Mouse (Mus musculus) CD4-positive, CD25-positive, alpha-beta regulatory T cell, adult 9 weeks (primary cell): Measurements from ENCODE around the gene Gm21775. TPM values are rescaled to one million over a fixed set of nuclear protein-coding genes. Genes with fewer than 3 reads are reported as not detected.

Source experiments
- polyA plus RNA-seq: library from polyadenylated mRNA; unstranded; fragments of 100-300 nt; shearing (Covaris generic); gene quantifications from one replicate; pipeline ENCODE4 v1.2.1, GENCODE M21; 2017

The Gm21775 gene
- not detected for polyA plus RNA-seq

DNA sequence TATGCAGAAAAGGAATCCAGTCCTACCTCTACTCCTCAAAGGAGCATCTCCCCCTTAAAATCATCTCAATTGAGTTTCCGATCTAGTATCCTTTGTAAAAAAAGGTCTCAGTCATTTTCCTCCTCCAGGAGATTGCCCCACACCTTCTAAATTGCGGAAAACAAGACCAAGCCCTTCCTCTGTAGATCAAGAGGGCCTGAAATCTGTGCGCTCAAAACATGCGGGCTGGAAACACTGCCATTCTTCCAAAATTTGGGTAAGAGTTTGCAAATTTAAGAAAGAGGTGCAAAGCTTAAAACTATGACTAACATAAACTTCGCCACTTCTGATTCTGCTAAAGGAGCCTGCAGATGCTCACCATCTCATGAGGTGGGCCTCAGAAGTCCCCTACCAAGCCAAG, at the start of gene Gm21775:
Gene Gm21775 (plus strand): TSS at position 301 of the 400 bp plus-strand sequence.

DNA sequence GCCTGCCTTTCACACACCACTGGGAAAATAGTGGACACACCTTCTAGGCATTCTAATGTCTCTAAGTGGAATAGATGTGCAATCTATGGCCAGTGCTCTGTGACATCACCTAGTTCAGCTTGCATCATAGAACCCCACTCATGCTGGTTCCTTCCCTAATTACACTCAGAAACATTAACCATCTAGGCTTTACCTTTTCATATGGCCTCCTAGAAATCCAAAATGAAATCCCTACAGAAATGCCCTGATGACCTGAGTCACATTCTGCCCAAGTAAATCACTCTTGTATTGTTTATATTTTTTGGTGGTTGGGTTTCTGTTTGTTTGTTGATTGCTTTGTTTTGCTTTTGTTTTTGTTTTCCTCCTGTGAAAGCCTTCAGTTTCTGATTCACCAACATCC, 17.3 kb upstream of the Gm21775 start, which contains the start of gene Gm20737:
Gene Gm20737 (minus strand): TSS at position 101 of the 400 bp plus-strand sequence.

Other genes starting within 250 kb of the Gm21775 start
- gene Gm20834, start 228.9 kb upstream of the Gm21775 start, polyA plus RNA-seq = not detected
- not detected for gene Gm28510, start 140.7 kb upstream of the Gm21775 start, polyA plus RNA-seq
- not detected for gene Gm20737, start 17.4 kb upstream of the Gm21775 start, polyA plus RNA-seq
- gene Gm21900, start 62.9 kb downstream of the Gm21775 start, polyA plus RNA-seq = not detected
- gene Gm20777, start 199.0 kb downstream of the Gm21775 start, polyA plus RNA-seq = not detected